Mouse (Mus musculus): ENCODE data around the gene Exd2. TPM values are rescaled to one million over a fixed set of nuclear protein-coding genes. Genes with fewer than 3 reads are reported as not detected.

The Exd2 gene
- polyA plus RNA-seq, 1 experiment: 8.0 TPM

DNA sequence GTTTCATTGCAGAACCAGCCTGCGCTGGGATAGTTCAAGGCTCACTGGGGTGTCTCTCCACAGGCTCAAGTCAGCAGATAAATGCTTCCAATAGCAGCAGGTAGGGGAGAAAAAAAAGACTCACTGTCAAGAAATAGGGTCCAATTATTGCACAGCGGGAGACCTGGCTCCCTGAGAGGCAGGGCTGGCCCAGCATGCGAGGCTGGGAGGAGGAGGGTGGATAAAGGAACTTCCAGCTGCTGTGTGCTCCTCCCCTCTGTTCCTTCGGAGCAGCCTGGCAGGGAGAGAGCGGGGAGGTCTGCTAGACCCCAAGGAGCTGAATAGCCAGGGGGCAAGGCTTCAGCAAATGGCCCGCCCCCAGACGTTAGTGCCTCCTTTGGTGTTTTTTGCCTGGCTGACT lies 62.6 kb downstream of the Exd2 start:
- no peak overlapping the region for H3K4me3 ChIP-seq (ENCODE audit: extremely low read depth, insufficient read depth, insufficient read length)
- no peak for DNase-seq (ENCODE audit: low read depth in 1 of 2, low spot score in 2 of 2)
- H3K36me3 ChIP-seq (ENCODE audit: control insufficient read depth, insufficient read depth, low read length): no peaks in the 10 kb centered on the region
- no peaks in the 10 kb centered on the region for H3K4me1 ChIP-seq (ENCODE audit: control insufficient read depth, insufficient read depth, insufficient read length)
- H3K27ac ChIP-seq (ENCODE audit: insufficient read depth, low read length): no peak overlapping the region
- 60% methylated on average over 7 of the region's 7 CpGs for WGBS
- TF ChIP-seq CTCF (IDR thresholded peaks at IDR 0.05; ENCODE audit: extremely low read depth, insufficient read depth, insufficient read length, insufficient replicate concordance) (no peak), POLR2A (IDR thresholded peaks at IDR 0.05; ENCODE audit: low read depth, low read length) (no peak)
- no peaks in the 10 kb centered on the region for H3K27me3 ChIP-seq (ENCODE audit: control insufficient read depth, insufficient read depth, low read length)

DNA sequence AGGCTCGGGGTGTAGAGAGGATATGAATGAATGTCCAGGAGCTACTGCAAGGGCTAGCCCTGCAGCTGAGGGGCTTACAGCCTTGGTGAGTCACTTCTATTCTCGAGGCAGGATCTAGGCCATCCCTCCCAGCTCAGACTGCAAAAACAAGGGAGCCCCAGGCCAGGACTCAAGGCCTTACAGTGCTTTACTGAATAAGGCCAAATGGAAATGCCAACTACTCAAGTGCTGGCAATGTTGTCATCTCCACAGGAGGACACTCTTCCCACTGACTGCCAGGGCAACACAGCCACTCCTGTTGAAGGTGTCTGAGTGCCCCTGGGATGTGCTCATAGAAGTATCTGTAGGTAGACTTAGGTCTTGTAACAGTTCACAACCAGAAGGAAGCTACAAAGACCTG lies 63.6 kb downstream of the Exd2 start:
- Histone ChIP-seq H3K4me1 (ENCODE audit: control insufficient read depth, insufficient read depth, insufficient read length) (no peaks in the 10 kb centered on the region), H3K27me3 (ENCODE audit: control insufficient read depth, insufficient read depth, low read length) (no peaks in the 10 kb centered on the region), H3K27ac (ENCODE audit: insufficient read depth, low read length) (no peak overlapping the region), H3K4me3 (ENCODE audit: extremely low read depth, insufficient read depth, insufficient read length) (no peak overlapping the region), H3K36me3 (ENCODE audit: control insufficient read depth, insufficient read depth, low read length) (no peaks in the 10 kb centered on the region)
- TF ChIP-seq POLR2A (IDR thresholded peaks at IDR 0.05; ENCODE audit: low read depth, low read length) (no peak), CTCF (IDR thresholded peaks at IDR 0.05; ENCODE audit: extremely low read depth, insufficient read depth, insufficient read length, insufficient replicate concordance) (no peak)
- DNase-seq (ENCODE audit: low read depth in 1 of 2, low spot score in 2 of 2): no peak
- 68% methylated on average over 2 of the region's 2 CpGs for WGBS

DNA sequence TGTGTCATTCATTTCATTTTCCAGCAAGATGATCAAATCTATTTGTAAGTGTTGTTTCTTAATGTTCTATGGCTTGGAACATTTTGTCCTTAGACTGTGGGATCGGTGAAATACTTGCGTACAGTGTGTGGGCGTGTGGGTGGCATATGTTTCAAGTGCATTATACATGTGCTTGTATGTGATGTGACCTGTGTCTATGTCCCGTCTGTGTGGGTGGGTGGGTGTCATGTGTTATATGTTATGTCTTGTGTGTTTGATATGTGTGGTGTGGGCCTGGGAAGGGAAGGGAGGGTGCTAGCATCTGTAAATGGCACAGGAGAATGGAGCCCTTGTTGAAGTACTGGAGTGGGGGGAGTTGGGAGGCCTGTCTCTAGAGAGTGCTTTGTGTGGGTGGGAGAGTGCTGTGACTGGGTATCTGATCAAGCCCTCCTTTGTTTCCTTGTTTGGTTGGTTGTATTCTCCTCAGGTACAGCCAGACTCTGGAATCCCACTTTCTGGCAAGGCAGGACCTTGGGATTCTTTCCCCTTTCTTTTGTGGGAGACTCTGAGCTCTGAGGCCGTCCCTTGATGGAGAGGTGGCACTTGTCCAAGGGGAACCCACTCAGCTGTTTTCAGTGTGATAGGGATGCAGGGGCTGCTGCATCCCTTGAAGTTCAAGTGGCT lies 65.0 kb downstream of the Exd2 start:
- 79% methylated on average over 5 of the region's 5 CpGs for WGBS
- H3K36me3 ChIP-seq (ENCODE audit: control insufficient read depth, insufficient read depth, low read length): no peaks in the 10 kb centered on the region
- TF ChIP-seq CTCF (IDR thresholded peaks at IDR 0.05; ENCODE audit: extremely low read depth, insufficient read depth, insufficient read length, insufficient replicate concordance) (no peak), POLR2A (IDR thresholded peaks at IDR 0.05; ENCODE audit: low read depth, low read length) (no peak)
- DNase-seq (ENCODE audit: low read depth in 1 of 2, low spot score in 2 of 2): no peak
- H3K27ac ChIP-seq (ENCODE audit: insufficient read depth, low read length): no peak overlapping the region
- H3K27me3 ChIP-seq (ENCODE audit: control insufficient read depth, insufficient read depth, low read length): no peaks in the 10 kb centered on the region
- no peak overlapping the region for H3K4me3 ChIP-seq (ENCODE audit: extremely low read depth, insufficient read depth, insufficient read length)
- H3K4me1 ChIP-seq (ENCODE audit: control insufficient read depth, insufficient read depth, insufficient read length): no peaks in the 10 kb centered on the region

DNA sequence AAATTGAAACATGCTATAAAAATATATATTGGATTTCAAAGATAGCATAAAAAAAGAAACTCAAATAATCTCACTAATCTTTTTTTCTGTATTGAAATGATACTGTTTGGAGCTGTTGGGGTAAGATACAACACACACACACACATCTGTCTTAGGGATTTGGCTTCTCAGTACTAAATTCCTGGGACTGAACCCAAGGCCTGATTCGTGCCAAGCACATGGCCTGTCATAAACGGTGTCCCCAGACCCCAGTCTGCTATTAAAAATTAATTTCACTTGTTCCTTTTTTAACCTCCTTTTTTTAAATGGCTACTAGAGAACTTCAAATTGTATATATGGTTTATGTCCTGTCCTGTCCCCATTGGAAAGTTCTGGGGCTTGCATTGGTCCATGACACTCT lies 67.2 kb downstream of the Exd2 start:
- H3K4me3 ChIP-seq (ENCODE audit: extremely low read depth, insufficient read depth, insufficient read length): no peak overlapping the region
- no peak for TF ChIP-seq POLR2A (IDR thresholded peaks at IDR 0.05; ENCODE audit: low read depth, low read length)
- no peak for TF ChIP-seq CTCF (IDR thresholded peaks at IDR 0.05; ENCODE audit: extremely low read depth, insufficient read depth, insufficient read length, insufficient replicate concordance)
- 74% methylated on average over 2 of the region's 2 CpGs for WGBS
- no peaks in the 10 kb centered on the region for H3K4me1 ChIP-seq (ENCODE audit: control insufficient read depth, insufficient read depth, insufficient read length)
- H3K27me3 ChIP-seq (ENCODE audit: control insufficient read depth, insufficient read depth, low read length): no peaks in the 10 kb centered on the region
- H3K36me3 ChIP-seq (ENCODE audit: control insufficient read depth, insufficient read depth, low read length): no peaks in the 10 kb centered on the region
- no peak overlapping the region for H3K27ac ChIP-seq (ENCODE audit: insufficient read depth, low read length)
- DNase-seq (ENCODE audit: low read depth in 1 of 2, low spot score in 2 of 2): no peak

- no peak for TF ChIP-seq CTCF (IDR thresholded peaks at IDR 0.05; ENCODE audit: extremely low read depth, insufficient read depth, insufficient read length, insufficient replicate concordance)
- no peaks in the 10 kb centered on the region for H3K36me3 ChIP-seq (ENCODE audit: control insufficient read depth, insufficient read depth, low read length)
- DNase-seq (ENCODE audit: low read depth in 1 of 2, low spot score in 2 of 2): no peak
- H3K27ac ChIP-seq (ENCODE audit: insufficient read depth, low read length): no peak overlapping the region
- 80% methylated on average over 6 of the region's 6 CpGs for WGBS
- H3K27me3 ChIP-seq (ENCODE audit: control insufficient read depth, insufficient read depth, low read length): no peaks in the 10 kb centered on the region
- no peaks in the 10 kb centered on the region for H3K4me1 ChIP-seq (ENCODE audit: control insufficient read depth, insufficient read depth, insufficient read length)
- H3K4me3 ChIP-seq (ENCODE audit: extremely low read depth, insufficient read depth, insufficient read length): no peak overlapping the region
Observed at GRCm38 (mm10) chr12:80530630-80531029, 67.7 kb downstream of the Exd2 start.

DNA sequence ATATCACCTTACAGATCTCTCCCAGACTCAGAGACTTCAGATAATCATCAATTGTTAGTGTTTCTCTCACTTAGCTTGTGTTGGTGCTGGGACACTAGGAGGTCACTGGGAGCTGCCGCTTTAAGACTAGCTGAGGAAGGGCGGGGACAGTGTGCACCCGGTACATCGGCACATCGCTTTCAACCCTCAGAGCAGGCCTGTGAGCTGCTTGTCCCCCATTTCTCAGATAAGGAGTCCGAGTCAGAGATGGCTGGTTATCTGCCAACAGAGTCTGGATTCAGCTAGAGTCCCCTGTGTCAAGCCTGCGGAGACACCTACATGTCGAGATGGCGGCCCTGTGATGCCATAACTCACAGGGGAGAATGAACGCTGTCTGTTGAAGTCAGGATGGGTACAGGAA lies 68.7 kb downstream of the Exd2 start:
- DNase-seq (ENCODE audit: low read depth in 1 of 2, low spot score in 2 of 2): no peak
- Histone ChIP-seq H3K27ac (ENCODE audit: insufficient read depth, low read length) (no peak overlapping the region), H3K4me1 (ENCODE audit: control insufficient read depth, insufficient read depth, insufficient read length) (no peaks in the 10 kb centered on the region), H3K27me3 (ENCODE audit: control insufficient read depth, insufficient read depth, low read length) (no peaks in the 10 kb centered on the region), H3K4me3 (ENCODE audit: extremely low read depth, insufficient read depth, insufficient read length) (no peak overlapping the region), H3K36me3 (ENCODE audit: control insufficient read depth, insufficient read depth, low read length) (no peaks in the 10 kb centered on the region)
- 84% methylated on average over 10 of the region's 10 CpGs for WGBS
- TF ChIP-seq POLR2A (IDR thresholded peaks at IDR 0.05; ENCODE audit: low read depth, low read length) (no peak), CTCF (IDR thresholded peaks at IDR 0.05; ENCODE audit: extremely low read depth, insufficient read depth, insufficient read length, insufficient replicate concordance) (no peak)

- no peak for TF ChIP-seq CTCF (IDR thresholded peaks at IDR 0.05; ENCODE audit: extremely low read depth, insufficient read depth, insufficient read length, insufficient replicate concordance)
- no peak for TF ChIP-seq POLR2A (IDR thresholded peaks at IDR 0.05; ENCODE audit: low read depth, low read length)
- H3K36me3 ChIP-seq (ENCODE audit: control insufficient read depth, insufficient read depth, low read length): no peaks in the 10 kb centered on the region
- no peaks in the 10 kb centered on the region for H3K27me3 ChIP-seq (ENCODE audit: control insufficient read depth, insufficient read depth, low read length)
- no peak for DNase-seq (ENCODE audit: low read depth in 1 of 2, low spot score in 2 of 2)
- no peak overlapping the region for H3K4me3 ChIP-seq (ENCODE audit: extremely low read depth, insufficient read depth, insufficient read length)
- no peaks in the 10 kb centered on the region for H3K4me1 ChIP-seq (ENCODE audit: control insufficient read depth, insufficient read depth, insufficient read length)
- H3K27ac ChIP-seq (ENCODE audit: insufficient read depth, low read length): no peak overlapping the region
- WGBS: 72% methylated on average over 2 of the region's 2 CpGs
Observed at GRCm38 (mm10) chr12:80533876-80534275, 71.0 kb downstream of the Exd2 start.

Measured in spleen, adult 2 months (tissue).